Mouse (Mus musculus) testis, adult 2 months (tissue): ENCODE data around the gene Gmip.

Experiments
- CTCF ChIP-seq: fragments of 200-500 bp; IDR thresholded peaks from 2 replicates; pipeline ENCODE4 v1.5.1; 2012; ENCODE audit warnings: low read depth, mild to moderate bottlenecking, inconsistent platforms, low read length, moderate library complexity; ENCODE audit not compliant: control insufficient read depth, insufficient read depth, insufficient replicate concordance
- POLR2A ChIP-seq: fragments of 200-500 bp; IDR thresholded peaks from 2 replicates; pipeline ENCODE4 v1.6.1; 2012; ENCODE audit warnings: low read depth, mild to moderate bottlenecking, inconsistent platforms, low read length, moderate library complexity; ENCODE audit not compliant: control insufficient read depth

- TF ChIP-seq CTCF (no peak), POLR2A (no peak)
Measured at GRCm38 (mm10) chr8:69815396-69815795, 6.9 kb downstream of the Gmip start.
